Mouse (Mus musculus): ENCODE measurements around the gene Homer1. TPM values are rescaled to one million over a fixed set of nuclear protein-coding genes. Genes with fewer than 3 reads are reported as not detected.

Homer1 gene
- polyA plus RNA-seq, 1 experiment from 2014 or later: 11.1 TPM

GRCm38 (mm10) chr13:93401947-93402346 is 102.5 kb downstream of the Homer1 start:
- Histone ChIP-seq H3K27ac (ENCODE audit: low read depth, low read length) (no peak overlapping the region), H3K9ac (ENCODE audit: low read length) (no peak overlapping the region), H3K9me3 (ENCODE audit: control insufficient read depth, low read length) (peaks cover 2% of the 10 kb centered on the region; the same call in 1 of the 2 replicates), H3K4me3 (ENCODE audit: low read depth, low read length) (no peak overlapping the region), H3K4me2 (no peak overlapping the region), H3K4me1 (ENCODE audit: control insufficient read depth, insufficient read depth, low read length) (no peaks in the 10 kb centered on the region), H3K36me3 (ENCODE audit: control insufficient read depth, insufficient read depth, low read length) (no peaks in the 10 kb centered on the region), H3K27me3 (ENCODE audit: control insufficient read depth, insufficient read depth, low read length) (no peaks in the 10 kb centered on the region)
- DNase-seq (ENCODE audit: low spot score, missing footprints): no peak
- 95% methylated on average over 7 of the region's 7 CpGs for WGBS
- no peak for ATAC-seq (ENCODE audit: low FRiP score)

GRCm38 (mm10) chr13:93406855-93407254 is 107.4 kb downstream of the Homer1 start:
- Histone ChIP-seq H3K9ac (ENCODE audit: low read length) (no peak overlapping the region), H3K4me3 (ENCODE audit: low read depth, low read length) (no peak overlapping the region), H3K27ac (ENCODE audit: low read depth, low read length) (no peak overlapping the region), H3K36me3 (ENCODE audit: control insufficient read depth, insufficient read depth, low read length) (no peaks in the 10 kb centered on the region), H3K9me3 (ENCODE audit: control insufficient read depth, low read length) (no peaks in the 10 kb centered on the region), H3K4me1 (ENCODE audit: control insufficient read depth, insufficient read depth, low read length) (no peaks in the 10 kb centered on the region), H3K4me2 (no peak overlapping the region), H3K27me3 (ENCODE audit: control insufficient read depth, insufficient read depth, low read length) (no peaks in the 10 kb centered on the region)
- no peak for DNase-seq (ENCODE audit: low spot score, missing footprints)
- WGBS: 88% methylated on average over 5 of the region's 5 CpGs
- ATAC-seq (ENCODE audit: low FRiP score): no peak

DNA sequence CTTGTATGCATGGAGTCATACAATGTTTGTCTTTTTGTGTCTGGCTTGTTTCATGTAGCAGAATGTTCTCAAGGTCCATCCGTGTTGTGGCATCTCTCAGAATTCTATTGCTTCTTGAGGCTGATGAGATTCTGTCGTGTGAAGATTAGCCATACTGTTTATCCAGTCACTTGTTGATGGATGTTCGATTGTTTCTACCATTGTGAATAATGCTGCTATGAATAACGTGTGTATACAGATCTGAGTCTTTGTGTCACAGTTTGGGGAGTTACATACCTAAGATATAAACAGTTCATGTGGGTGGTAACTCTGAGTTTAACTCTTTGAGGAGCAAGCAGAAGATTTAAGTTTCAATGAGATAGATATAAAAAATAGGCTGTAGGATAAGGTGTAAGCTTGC is 110.9 kb downstream of the Homer1 start:
- Histone ChIP-seq H3K4me2 (no peak overlapping the region), H3K27ac (ENCODE audit: low read depth, low read length) (no peak overlapping the region), H3K4me1 (ENCODE audit: control insufficient read depth, insufficient read depth, low read length) (no peaks in the 10 kb centered on the region), H3K4me3 (ENCODE audit: low read depth, low read length) (no peak overlapping the region), H3K9ac (ENCODE audit: low read length) (no peak overlapping the region), H3K36me3 (ENCODE audit: control insufficient read depth, insufficient read depth, low read length) (no peaks in the 10 kb centered on the region; the same call in 1 of the 2 replicates), H3K9me3 (ENCODE audit: control insufficient read depth, low read length) (no peaks in the 10 kb centered on the region), H3K27me3 (ENCODE audit: control insufficient read depth, insufficient read depth, low read length) (no peaks in the 10 kb centered on the region)
- DNase-seq (ENCODE audit: low spot score, missing footprints) (no peak), ATAC-seq (ENCODE audit: low FRiP score) (no peak)
- WGBS: 87% methylated on average over 4 of the region's 4 CpGs

DNA sequence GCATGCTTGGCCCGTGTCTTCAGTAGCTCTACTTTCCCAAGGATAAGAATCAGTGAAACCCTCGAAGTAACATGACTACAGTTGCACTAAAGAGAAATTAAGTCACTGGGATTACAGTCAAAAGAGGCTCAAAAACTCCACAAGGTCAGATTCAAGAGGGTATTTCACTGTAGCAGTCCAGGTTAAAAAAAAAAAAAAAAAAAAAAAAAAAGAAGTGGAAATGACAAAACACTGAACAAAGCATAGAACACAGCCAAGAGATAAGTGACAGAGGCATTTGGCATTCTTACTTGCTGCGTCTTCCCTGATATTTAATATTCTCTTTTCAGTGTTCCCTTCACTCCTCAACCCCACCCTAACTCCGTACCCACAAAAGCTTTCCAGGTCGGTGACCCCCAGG is 115.6 kb downstream of the Homer1 start:
- H3K9me3 ChIP-seq (ENCODE audit: control insufficient read depth, low read length): no peaks in the 10 kb centered on the region
- ATAC-seq (ENCODE audit: low FRiP score) (no peak), DNase-seq (ENCODE audit: low spot score, missing footprints) (no peak)
- no peak overlapping the region for H3K4me2 ChIP-seq
- H3K27me3 ChIP-seq (ENCODE audit: control insufficient read depth, insufficient read depth, low read length): no peaks in the 10 kb centered on the region
- H3K4me1 ChIP-seq (ENCODE audit: control insufficient read depth, insufficient read depth, low read length): no peaks in the 10 kb centered on the region
- H3K36me3 ChIP-seq (ENCODE audit: control insufficient read depth, insufficient read depth, low read length): no peaks in the 10 kb centered on the region; the same call in 1 of the 2 replicates
- H3K9ac ChIP-seq (ENCODE audit: low read length): no peak overlapping the region
- WGBS: 95% methylated on average over 5 of the region's 5 CpGs
- no peak overlapping the region for H3K27ac ChIP-seq (ENCODE audit: low read depth, low read length)
- H3K4me3 ChIP-seq (ENCODE audit: low read depth, low read length): no peak overlapping the region

DNA sequence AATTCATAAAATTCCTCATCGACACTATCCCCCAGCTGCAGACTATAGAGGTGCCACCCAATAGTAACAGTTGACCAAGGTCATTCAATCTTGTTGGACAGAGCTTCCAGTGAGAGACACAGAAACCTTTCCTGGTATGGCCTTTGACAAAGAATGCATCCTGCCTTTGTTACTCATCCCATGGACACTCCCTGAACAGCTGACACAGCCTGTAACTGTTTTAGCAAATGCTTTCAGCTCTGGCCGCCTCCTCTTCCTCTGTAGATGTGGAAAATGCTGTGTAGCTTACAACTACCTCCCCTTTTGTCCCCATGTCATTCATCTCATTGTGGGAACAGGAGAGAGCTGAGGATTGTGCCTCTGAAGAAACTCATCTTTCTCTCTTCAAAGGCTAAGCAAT is 118.9 kb downstream of the Homer1 start:
- Histone ChIP-seq H3K36me3 (ENCODE audit: control insufficient read depth, insufficient read depth, low read length) (no peaks in the 10 kb centered on the region; the same call in 1 of the 2 replicates), H3K4me2 (no peak overlapping the region), H3K9ac (ENCODE audit: low read length) (no peak overlapping the region), H3K4me1 (ENCODE audit: control insufficient read depth, insufficient read depth, low read length) (no peaks in the 10 kb centered on the region), H3K27me3 (ENCODE audit: control insufficient read depth, insufficient read depth, low read length) (no peaks in the 10 kb centered on the region), H3K27ac (ENCODE audit: low read depth, low read length) (no peak overlapping the region), H3K4me3 (ENCODE audit: low read depth, low read length) (no peak overlapping the region), H3K9me3 (ENCODE audit: control insufficient read depth, low read length) (no peaks in the 10 kb centered on the region)
- 90% methylated on average over 2 of the region's 2 CpGs for WGBS
- DNase-seq (ENCODE audit: low spot score, missing footprints) (no peak), ATAC-seq (ENCODE audit: low FRiP score) (no peak)

GRCm38 (mm10) chr13:93419779-93420178 is 120.3 kb downstream of the Homer1 start:
- Histone ChIP-seq H3K36me3 (ENCODE audit: control insufficient read depth, insufficient read depth, low read length) (no peaks in the 10 kb centered on the region), H3K9me3 (ENCODE audit: control insufficient read depth, low read length) (no peaks in the 10 kb centered on the region), H3K4me3 (ENCODE audit: low read depth, low read length) (no peak overlapping the region), H3K27ac (ENCODE audit: low read depth, low read length) (no peak overlapping the region), H3K27me3 (ENCODE audit: control insufficient read depth, insufficient read depth, low read length) (no peaks in the 10 kb centered on the region), H3K9ac (ENCODE audit: low read length) (no peak overlapping the region), H3K4me2 (no peak overlapping the region), H3K4me1 (ENCODE audit: control insufficient read depth, insufficient read depth, low read length) (no peaks in the 10 kb centered on the region)
- ATAC-seq (ENCODE audit: low FRiP score) (no peak), DNase-seq (ENCODE audit: low spot score, missing footprints) (no peak)
- WGBS: 81% methylated on average over 2 of the region's 2 CpGs

GRCm38 (mm10) chr13:93423224-93423623 is 123.8 kb downstream of the Homer1 start:
- no peak overlapping the region for H3K9ac ChIP-seq (ENCODE audit: low read length)
- ATAC-seq (ENCODE audit: low FRiP score) (no peak), DNase-seq (ENCODE audit: low spot score, missing footprints) (no peak)
- H3K4me3 ChIP-seq (ENCODE audit: low read depth, low read length): no peak overlapping the region
- H3K36me3 ChIP-seq (ENCODE audit: control insufficient read depth, insufficient read depth, low read length): no peaks in the 10 kb centered on the region
- no peak overlapping the region for H3K27ac ChIP-seq (ENCODE audit: low read depth, low read length)
- H3K9me3 ChIP-seq (ENCODE audit: control insufficient read depth, low read length): no peaks in the 10 kb centered on the region
- 91% methylated on average over 2 of the region's 2 CpGs for WGBS
- no peaks in the 10 kb centered on the region for H3K27me3 ChIP-seq (ENCODE audit: control insufficient read depth, insufficient read depth, low read length)
- H3K4me2 ChIP-seq: no peak overlapping the region
- H3K4me1 ChIP-seq (ENCODE audit: control insufficient read depth, insufficient read depth, low read length): no peaks in the 10 kb centered on the region

DNA sequence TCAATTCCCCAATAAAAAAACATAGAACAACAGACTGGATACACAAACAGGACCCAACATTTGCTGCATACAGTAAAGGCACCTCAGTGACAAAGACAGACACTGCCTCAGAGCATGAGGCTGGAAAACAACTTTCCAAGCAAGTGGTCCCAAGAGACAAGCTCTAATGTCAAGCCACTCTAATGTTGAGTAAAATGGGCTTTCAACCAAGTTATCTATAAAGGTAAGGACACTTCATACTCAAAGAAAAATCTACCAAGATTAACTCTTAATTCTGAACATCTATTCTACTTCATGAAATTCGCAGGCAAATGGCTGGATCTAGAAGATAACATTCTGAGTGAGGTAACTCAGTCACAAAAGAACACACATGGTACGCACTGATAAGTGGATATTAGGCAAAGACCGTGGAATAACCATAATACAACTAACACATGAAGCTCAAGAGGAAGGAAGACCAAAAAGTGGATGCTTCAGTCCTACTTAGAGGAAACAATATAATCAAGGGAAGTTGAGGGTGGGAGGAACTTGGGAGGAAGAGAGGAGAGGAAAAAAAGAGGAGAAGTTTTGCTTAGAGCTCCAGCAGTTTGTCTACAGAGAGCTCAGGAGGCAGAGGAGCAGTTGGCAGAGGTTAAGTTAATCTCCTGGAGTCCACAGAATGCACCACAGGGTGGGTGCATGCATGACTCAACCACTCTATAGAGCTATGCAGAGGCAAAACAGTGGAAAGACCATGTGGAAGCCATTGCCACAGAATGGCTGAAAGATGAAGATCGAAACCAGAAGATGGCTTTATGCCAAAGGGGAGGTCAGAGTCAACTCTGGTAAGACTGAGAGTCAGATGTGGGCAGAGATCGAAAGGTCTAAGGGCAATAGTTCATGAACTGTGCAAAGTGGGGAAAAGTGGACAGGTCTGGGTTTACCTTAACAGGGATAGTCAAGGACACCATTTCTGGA is 128.8 kb downstream of the Homer1 start:
- Histone ChIP-seq H3K9ac (ENCODE audit: low read length) (no peak overlapping the region), H3K36me3 (ENCODE audit: control insufficient read depth, insufficient read depth, low read length) (no peaks in the 10 kb centered on the region), H3K9me3 (ENCODE audit: control insufficient read depth, low read length) (no peaks in the 10 kb centered on the region), H3K4me3 (ENCODE audit: low read depth, low read length) (no peak overlapping the region), H3K27ac (ENCODE audit: low read depth, low read length) (no peak overlapping the region), H3K27me3 (ENCODE audit: control insufficient read depth, insufficient read depth, low read length) (no peaks in the 10 kb centered on the region), H3K4me1 (ENCODE audit: control insufficient read depth, insufficient read depth, low read length) (no peaks in the 10 kb centered on the region), H3K4me2 (no peak overlapping the region)
- DNase-seq (ENCODE audit: low spot score, missing footprints) (no peak), ATAC-seq (ENCODE audit: low FRiP score) (no peak)
- 92% methylated on average over 5 of the region's 5 CpGs for WGBS

- Histone ChIP-seq H3K4me3 (ENCODE audit: low read depth, low read length) (no peak overlapping the region), H3K4me2 (no peak overlapping the region), H3K9ac (ENCODE audit: low read length) (no peak overlapping the region), H3K36me3 (ENCODE audit: control insufficient read depth, insufficient read depth, low read length) (no peaks in the 10 kb centered on the region), H3K27me3 (ENCODE audit: control insufficient read depth, insufficient read depth, low read length) (no peaks in the 10 kb centered on the region), H3K4me1 (ENCODE audit: control insufficient read depth, insufficient read depth, low read length) (no peaks in the 10 kb centered on the region), H3K27ac (ENCODE audit: low read depth, low read length) (no peak overlapping the region), H3K9me3 (ENCODE audit: control insufficient read depth, low read length) (no peaks in the 10 kb centered on the region)
- WGBS: 92% methylated on average over 1 of the region's 1 CpGs
- ATAC-seq (ENCODE audit: low FRiP score) (no peak), DNase-seq (ENCODE audit: low spot score, missing footprints) (no peak)
These were observed 129.8 kb downstream of the Homer1 start for GRCm38 (mm10) chr13:93429205-93429604.

Data from midbrain, embryonic 11.5 days (tissue).